Mouse (Mus musculus) kidney, embryonic 14.5 days (tissue): ENCODE data around the gene Zdhhc15. TPM values are rescaled to one million over a fixed set of nuclear protein-coding genes. Genes with fewer than 3 reads are reported as not detected.

Source experiments
- polyA plus RNA-seq: library from polyadenylated mRNA; unstranded; fragments of >200 nt; fragmentation: Nextera tagmentation; extraction: Ambion mirVana; gene quantifications from 2 replicates; pipeline ENCODE4 v1.2.1, GENCODE M21; 2014

Gene Zdhhc15
- polyA plus RNA-seq, 1 experiment from 2014 or later, result 15.0 TPM

Other genes with a start within 250 kb of the Zdhhc15 start
- 1.6 and 3.1 TPM in 2 replicates for gene Uprt, start 188.2 kb downstream of the Zdhhc15 start, polyA plus RNA-seq
- gene Magee2, start 186.2 kb upstream of the Zdhhc15 start, polyA plus RNA-seq, result 2.7 and 3.3 TPM in 2 replicates